Mouse (Mus musculus): ENCODE measurements around the gene Rptor. TPM values are rescaled to one million over a fixed set of nuclear protein-coding genes. Genes with fewer than 3 reads are reported as not detected.

The Rptor gene
- total and polyA plus RNA-seq, 2 experiments from 2014 or later = 8.5 to 64.8 TPM

DNA sequence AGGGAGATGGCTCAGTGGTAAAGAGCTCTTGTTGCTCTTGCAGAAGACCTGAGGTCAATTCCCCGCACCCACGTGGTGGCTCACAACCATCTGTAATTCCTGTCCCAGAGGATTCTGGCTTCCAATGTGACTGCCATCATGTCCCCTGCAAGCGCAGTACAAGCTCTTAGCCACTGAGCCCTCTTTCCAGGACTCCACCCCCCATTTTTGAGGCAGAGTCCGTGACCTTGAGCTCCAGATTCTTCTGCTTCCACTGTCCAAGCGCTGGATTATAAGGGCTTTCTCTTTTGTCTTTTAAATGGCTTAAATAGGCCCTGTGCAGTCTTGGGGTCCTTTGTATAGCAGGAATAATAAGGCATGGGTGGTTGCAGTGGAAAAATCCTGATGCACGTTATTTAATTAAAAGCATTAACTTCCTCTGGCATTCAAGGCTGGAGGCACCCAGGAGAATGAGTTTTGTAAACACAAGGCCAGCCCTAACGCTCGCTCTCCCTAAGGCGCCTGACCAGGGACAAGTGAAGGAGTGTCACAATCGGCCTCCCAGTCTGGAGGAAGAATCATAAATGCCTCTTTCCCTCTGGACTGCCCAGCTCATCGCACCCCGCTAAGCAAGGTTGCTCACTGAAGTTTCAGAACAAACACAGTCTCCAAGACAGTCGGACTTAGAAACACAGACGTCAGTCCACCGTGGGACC, 30.2 kb upstream of the Rptor start:
- no peaks in the 10 kb centered on the region for H3K4me1 ChIP-seq (ENCODE audit: insufficient read depth, low read length)
- H3K4me2 ChIP-seq (ENCODE audit: low read depth, low read length, poor library complexity, severe bottlenecking) = no peak overlapping the region
- H3K36me3 ChIP-seq (ENCODE audit: insufficient read depth, low read length) = no peaks in the 10 kb centered on the region
- no peak overlapping the region for H3K4me3 ChIP-seq (ENCODE audit: low read depth, low read length)
- DNase-seq (ENCODE audit: low spot score) (no peak), ATAC-seq (ENCODE audit: low FRiP score) (no peak)
- no peak overlapping the region for H3K27ac ChIP-seq (ENCODE audit: low read depth, low read length)
- no peaks in the 10 kb centered on the region for H3K9me3 ChIP-seq (ENCODE audit: low read length)
- H3K27me3 ChIP-seq (ENCODE audit: insufficient read depth, low read length) = no peaks in the 10 kb centered on the region
- 32% methylated on average over 15 of the region's 15 CpGs for WGBS
- TF ChIP-seq CTCF (IDR thresholded peaks at IDR 0.05) = no peak
- 0 out of 2 replicates have a peak overlapping the region, but pooled peaks have one; percentile 19 for H3K9ac ChIP-seq (replicated peaks; ENCODE audit: low read length, poor library complexity, severe bottlenecking)

DNA sequence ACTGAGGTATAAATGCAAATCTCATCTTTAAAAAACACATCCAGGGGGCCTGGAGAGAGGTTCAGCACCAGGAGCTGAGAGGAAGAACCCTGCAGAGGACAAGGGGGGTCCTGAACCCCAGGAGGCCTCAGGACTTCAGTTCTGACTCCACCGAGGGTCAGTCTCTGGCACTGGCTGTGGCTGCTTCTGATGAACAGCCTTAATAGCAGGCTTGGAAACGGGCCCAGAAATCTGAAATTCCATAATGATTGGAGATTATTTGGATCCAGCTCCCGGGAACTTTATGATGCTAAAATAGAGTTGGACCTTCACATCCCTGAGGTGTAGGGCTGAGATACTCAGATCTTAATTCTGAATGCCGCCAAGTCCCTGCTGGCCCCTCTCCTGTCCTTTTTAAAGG, 25.9 kb upstream of the Rptor start:
- H3K36me3 ChIP-seq (ENCODE audit: insufficient read depth, low read length) = no peaks in the 10 kb centered on the region
- no peaks in the 10 kb centered on the region for H3K27me3 ChIP-seq (ENCODE audit: insufficient read depth, low read length)
- H3K4me1 ChIP-seq (ENCODE audit: insufficient read depth, low read length) = no peaks in the 10 kb centered on the region
- no peak overlapping the region for H3K4me2 ChIP-seq (ENCODE audit: low read depth, low read length, poor library complexity, severe bottlenecking)
- no peaks in the 10 kb centered on the region for H3K9me3 ChIP-seq (ENCODE audit: low read length)
- 15% methylated on average over 4 of the region's 4 CpGs for WGBS
- H3K27ac ChIP-seq (ENCODE audit: low read depth, low read length) = no peak overlapping the region
- no peak overlapping the region for H3K4me3 ChIP-seq (ENCODE audit: low read depth, low read length)
- H3K9ac ChIP-seq (replicated peaks; ENCODE audit: low read length, poor library complexity, severe bottlenecking) = no peak overlapping the region
- no peak for TF ChIP-seq CTCF (IDR thresholded peaks at IDR 0.05)
- DNase-seq (ENCODE audit: low spot score) (no peak), ATAC-seq (ENCODE audit: low FRiP score) (no peak)

DNA sequence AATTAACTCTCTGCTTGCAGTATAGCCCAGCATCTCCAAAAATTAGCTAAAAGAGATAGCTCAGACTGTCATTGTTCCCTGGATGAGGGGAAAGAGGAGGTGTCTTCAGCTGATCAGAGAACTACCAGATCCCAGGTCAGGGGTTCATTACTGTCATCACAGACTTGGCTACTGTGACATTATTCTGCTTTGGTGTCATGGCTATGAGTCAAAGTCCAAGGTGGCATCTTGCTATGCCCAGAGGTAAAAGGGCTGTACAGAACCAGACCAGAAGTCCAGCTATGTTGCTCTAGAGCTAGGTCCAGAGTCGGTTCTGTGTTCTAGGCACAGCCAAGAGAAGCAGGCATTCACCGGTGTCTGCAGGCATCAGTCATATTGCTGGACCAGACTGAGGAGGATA, 25.0 kb upstream of the Rptor start:
- ATAC-seq (ENCODE audit: low FRiP score) (no peak), DNase-seq (ENCODE audit: low spot score) (no peak)
- Histone ChIP-seq H3K4me1 (ENCODE audit: insufficient read depth, low read length) (no peaks in the 10 kb centered on the region), H3K9ac (replicated peaks; ENCODE audit: low read length, poor library complexity, severe bottlenecking) (no peak overlapping the region), H3K4me3 (ENCODE audit: low read depth, low read length) (no peak overlapping the region), H3K36me3 (ENCODE audit: insufficient read depth, low read length) (no peaks in the 10 kb centered on the region), H3K9me3 (ENCODE audit: low read length) (no peaks in the 10 kb centered on the region), H3K27ac (ENCODE audit: low read depth, low read length) (no peak overlapping the region), H3K27me3 (ENCODE audit: insufficient read depth, low read length) (no peaks in the 10 kb centered on the region), H3K4me2 (ENCODE audit: low read depth, low read length, poor library complexity, severe bottlenecking) (no peak overlapping the region)
- WGBS = 89% methylated on average over 2 of the region's 2 CpGs
- TF ChIP-seq CTCF (IDR thresholded peaks at IDR 0.05) = no peak

DNA sequence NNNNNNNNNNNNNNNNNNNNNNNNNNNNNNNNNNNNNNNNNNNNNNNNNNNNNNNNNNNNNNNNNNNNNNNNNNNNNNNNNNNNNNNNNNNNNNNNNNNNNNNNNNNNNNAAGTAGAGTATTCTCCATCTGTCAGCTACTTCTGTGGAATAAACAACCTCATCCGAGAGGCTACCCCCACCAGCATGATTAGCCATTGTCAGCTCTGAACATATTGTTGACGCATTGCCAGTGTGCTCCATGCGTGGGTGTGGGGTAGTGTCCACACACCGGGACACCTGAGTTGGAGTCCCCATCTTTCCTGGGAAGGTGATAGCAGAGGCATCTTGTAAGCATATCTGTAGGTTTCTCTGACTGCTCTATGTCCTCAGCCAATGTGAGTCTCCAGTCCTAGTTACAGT, 16.2 kb upstream of the Rptor start:
- Histone ChIP-seq H3K27me3 (ENCODE audit: insufficient read depth, low read length) (no peaks in the 10 kb centered on the region), H3K4me2 (ENCODE audit: low read depth, low read length, poor library complexity, severe bottlenecking) (no peak overlapping the region), H3K4me3 (ENCODE audit: low read depth, low read length) (no peak overlapping the region), H3K27ac (ENCODE audit: low read depth, low read length) (no peak overlapping the region), H3K9ac (replicated peaks; ENCODE audit: low read length, poor library complexity, severe bottlenecking) (no peak overlapping the region), H3K36me3 (ENCODE audit: insufficient read depth, low read length) (no peaks in the 10 kb centered on the region), H3K9me3 (ENCODE audit: low read length) (no peaks in the 10 kb centered on the region), H3K4me1 (ENCODE audit: insufficient read depth, low read length) (no peaks in the 10 kb centered on the region)
- ATAC-seq (ENCODE audit: low FRiP score) (no peak), DNase-seq (ENCODE audit: low spot score) (no peak)
- WGBS = 81% methylated on average over 4 of the region's 4 CpGs
- no peak for TF ChIP-seq CTCF (IDR thresholded peaks at IDR 0.05)

DNA sequence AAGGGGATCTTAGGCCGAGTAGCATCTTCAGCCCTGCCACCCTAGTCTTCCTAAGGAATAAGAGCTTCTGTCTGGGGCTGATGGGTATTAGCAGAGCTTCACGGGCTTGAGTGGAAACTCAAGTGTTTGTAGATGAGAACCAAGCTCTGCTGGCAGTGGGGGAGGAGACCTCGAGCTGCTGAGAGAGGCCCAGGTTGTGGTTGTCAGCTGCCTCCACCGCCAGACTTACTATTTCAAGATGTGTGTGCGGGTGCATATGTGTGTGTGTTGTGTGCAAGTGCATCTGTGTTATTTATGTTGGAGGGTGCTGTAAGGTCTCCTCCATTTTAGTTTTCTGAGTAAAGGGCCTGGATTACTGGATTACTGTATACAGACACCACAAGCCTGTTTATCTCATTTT, 15.6 kb upstream of the Rptor start:
- Histone ChIP-seq H3K27ac (ENCODE audit: low read depth, low read length) (no peak overlapping the region), H3K4me3 (ENCODE audit: low read depth, low read length) (no peak overlapping the region), H3K4me2 (ENCODE audit: low read depth, low read length, poor library complexity, severe bottlenecking) (no peak overlapping the region), H3K4me1 (ENCODE audit: insufficient read depth, low read length) (no peaks in the 10 kb centered on the region), H3K9ac (replicated peaks; ENCODE audit: low read length, poor library complexity, severe bottlenecking) (no peak overlapping the region), H3K9me3 (ENCODE audit: low read length) (no peaks in the 10 kb centered on the region), H3K27me3 (ENCODE audit: insufficient read depth, low read length) (no peaks in the 10 kb centered on the region), H3K36me3 (ENCODE audit: insufficient read depth, low read length) (no peaks in the 10 kb centered on the region)
- TF ChIP-seq CTCF (IDR thresholded peaks at IDR 0.05) = no peak
- ATAC-seq (ENCODE audit: low FRiP score) (no peak), DNase-seq (ENCODE audit: low spot score) (no peak)
- 69% methylated on average over 5 of the region's 5 CpGs for WGBS

DNA sequence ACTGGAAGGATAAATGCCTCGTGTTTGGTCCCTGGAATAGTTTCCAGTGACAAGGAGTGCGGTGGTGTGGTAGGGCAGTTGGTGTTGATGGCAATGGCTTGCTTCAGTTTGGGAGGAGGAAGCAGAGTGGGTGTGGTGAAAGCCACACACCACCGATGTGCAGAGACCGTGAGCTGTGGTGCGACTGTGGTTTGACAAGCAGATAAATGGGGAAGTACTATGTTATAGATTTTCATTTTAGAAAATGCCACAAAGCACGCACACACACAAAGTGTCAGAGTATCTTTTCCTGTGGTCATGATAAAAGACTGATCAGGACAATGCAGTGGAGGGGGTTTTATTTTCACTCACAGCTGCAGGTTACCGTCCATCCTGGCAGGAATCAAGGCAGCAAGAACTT, 13.5 kb upstream of the Rptor start:
- TF ChIP-seq CTCF (IDR thresholded peaks at IDR 0.05) = no peak
- no peaks in the 10 kb centered on the region for H3K4me1 ChIP-seq (ENCODE audit: insufficient read depth, low read length)
- WGBS = 84% methylated on average over 7 of the region's 7 CpGs
- no peak overlapping the region for H3K4me2 ChIP-seq (ENCODE audit: low read depth, low read length, poor library complexity, severe bottlenecking)
- no peak overlapping the region for H3K27ac ChIP-seq (ENCODE audit: low read depth, low read length)
- ATAC-seq (ENCODE audit: low FRiP score) (no peak), DNase-seq (ENCODE audit: low spot score) (no peak)
- no peak overlapping the region for H3K9ac ChIP-seq (replicated peaks; ENCODE audit: low read length, poor library complexity, severe bottlenecking)
- H3K9me3 ChIP-seq (ENCODE audit: low read length) = no peaks in the 10 kb centered on the region
- no peaks in the 10 kb centered on the region for H3K27me3 ChIP-seq (ENCODE audit: insufficient read depth, low read length)
- H3K4me3 ChIP-seq (ENCODE audit: low read depth, low read length) = no peak overlapping the region
- H3K36me3 ChIP-seq (ENCODE audit: insufficient read depth, low read length) = no peaks in the 10 kb centered on the region

All from midbrain, postnatal 0 days (tissue).